Mouse (Mus musculus) effector memory CD4-positive, alpha-beta T cell, adult 5 months (primary cell): ENCODE results near the gene Rpp21. TPM values are rescaled to one million over a fixed set of nuclear protein-coding genes. Genes with fewer than 3 reads are reported as not detected.

Experiments
- polyA plus RNA-seq: library from polyadenylated mRNA; unstranded; fragments of 100-300 nt; shearing (Covaris generic); gene quantifications from one replicate; pipeline ENCODE4 v1.2.1, GENCODE M21; 2017

Gene Rpp21
- polyA plus RNA-seq = 120 TPM

DNA sequence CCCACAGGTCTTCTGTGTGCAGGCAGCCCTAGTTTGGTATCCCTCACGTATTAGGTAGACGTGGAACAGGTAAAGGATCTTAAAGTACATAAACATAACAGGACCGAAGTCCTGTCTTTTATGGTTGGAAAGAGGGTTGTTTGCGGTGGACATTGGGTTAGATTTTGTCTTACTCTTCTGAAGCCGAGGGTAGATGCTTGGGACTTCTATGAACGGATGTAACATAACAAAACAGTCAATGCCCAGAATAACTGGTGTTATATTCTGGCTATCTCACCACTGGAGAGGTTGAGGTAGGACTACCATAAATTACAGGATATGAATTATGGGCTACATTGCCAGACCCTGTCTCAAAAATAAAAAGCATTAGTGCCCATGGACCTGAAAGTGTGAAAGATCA is at the start of gene Rpp21:
TSS of gene Rpp21 (minus strand) at position 101 of the 400 bp plus-strand sequence.

DNA sequence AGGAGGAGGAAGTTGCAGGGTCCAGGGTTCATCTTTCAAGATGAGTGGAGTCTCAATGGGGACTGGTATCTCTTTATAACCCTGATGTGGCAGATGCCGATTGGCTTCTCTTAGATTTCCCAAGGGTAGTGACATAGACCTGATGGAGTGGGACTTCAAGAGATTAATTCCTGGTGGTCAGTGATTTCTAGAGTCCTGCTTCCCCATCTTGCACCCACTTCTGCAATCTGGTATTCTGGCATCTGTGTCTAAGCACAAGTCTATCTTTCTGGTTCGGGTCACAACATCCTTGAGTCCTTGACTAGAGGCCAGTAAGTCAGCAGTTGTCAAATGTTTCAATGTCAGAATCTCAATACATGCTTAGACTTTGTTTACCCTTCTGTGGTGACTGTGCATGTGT is 28.5 kb upstream of the Rpp21 start, which contains the start of gene H2-M10.2:
TSS of gene H2-M10.2 (minus strand) at position 101 of the 400 bp plus-strand sequence.

DNA sequence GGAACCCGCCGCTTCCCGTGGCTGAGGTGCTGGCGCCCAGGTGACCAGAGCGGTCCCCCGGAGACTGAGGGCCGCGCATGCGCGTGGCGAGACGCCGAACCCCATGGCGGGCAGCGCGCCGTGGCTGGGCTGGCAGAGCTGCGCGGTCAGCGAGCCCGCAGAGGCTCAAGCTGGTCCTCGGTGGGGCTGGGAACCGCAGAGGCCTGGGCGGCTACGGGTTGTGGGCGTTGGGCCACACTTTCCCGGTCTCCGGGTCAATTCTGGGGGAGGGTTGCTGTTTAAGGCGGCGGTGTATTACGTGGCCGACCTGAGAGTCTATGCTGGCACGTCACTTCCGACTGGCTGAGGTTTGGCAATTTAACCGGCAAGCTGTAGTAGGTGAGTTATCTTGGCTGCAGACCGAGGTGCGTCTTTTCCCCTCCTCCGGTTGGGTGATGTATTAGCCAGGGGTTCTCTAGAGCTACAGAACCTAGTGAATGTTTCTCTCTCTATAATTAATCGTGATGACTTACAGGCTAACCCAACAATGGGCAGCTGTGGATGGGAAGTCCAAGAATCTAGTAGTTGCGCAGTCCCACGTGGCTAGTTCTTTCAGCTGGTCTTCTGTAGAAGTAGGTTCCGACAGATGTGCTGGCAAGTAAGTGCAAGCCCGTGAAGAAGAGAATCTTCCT is 13.9 kb upstream of the Rpp21 start, which contains the start of gene Trim39:
TSS of gene Trim39 (minus strand) at position 662 of the 671 bp plus-strand sequence.

Other genes with a start within 250 kb of the Rpp21 start
- gene H2-T24, start 237.5 kb downstream of the Rpp21 start, polyA plus RNA-seq = 10.5 TPM
- gene H2-T23, start 225.2 kb downstream of the Rpp21 start, polyA plus RNA-seq = 476 TPM
- gene H2-T22, start 215.3 kb downstream of the Rpp21 start, polyA plus RNA-seq = 161 TPM
- 0.95 TPM for gene Gm6034, start 215.1 kb downstream of the Rpp21 start, polyA plus RNA-seq
- gene Gm11127, start 199.7 kb downstream of the Rpp21 start, polyA plus RNA-seq = not detected
- 1.5 TPM for gene Gm19684, start 136.4 kb downstream of the Rpp21 start, polyA plus RNA-seq
- not detected for gene Gm7030, start 128.6 kb downstream of the Rpp21 start, polyA plus RNA-seq
- 8.8 TPM for gene Gm8909, start 89.5 kb downstream of the Rpp21 start, polyA plus RNA-seq
- gene H2-T3, start 67.8 kb downstream of the Rpp21 start, polyA plus RNA-seq = 0.84 TPM
- 52.0 TPM for gene Trim39, start 14.2 kb upstream of the Rpp21 start, polyA plus RNA-seq
- not detected for gene H2-M10.2, start 28.4 kb upstream of the Rpp21 start, polyA plus RNA-seq
- gene H2-M10.1, start 68.1 kb upstream of the Rpp21 start, polyA plus RNA-seq = not detected
- not detected for gene H2-M10.3, start 110.3 kb upstream of the Rpp21 start, polyA plus RNA-seq
- not detected for gene H2-M10.4, start 204.3 kb upstream of the Rpp21 start, polyA plus RNA-seq